Mouse (Mus musculus) layer of hippocampus, adult 9-11 months (tissue): ENCODE data around the gene Acad8.

Experiments
- DNase-seq: peaks from one replicate; pipeline ENCODE4 v3.0.0; 2022

Gene Acad8

DNA sequence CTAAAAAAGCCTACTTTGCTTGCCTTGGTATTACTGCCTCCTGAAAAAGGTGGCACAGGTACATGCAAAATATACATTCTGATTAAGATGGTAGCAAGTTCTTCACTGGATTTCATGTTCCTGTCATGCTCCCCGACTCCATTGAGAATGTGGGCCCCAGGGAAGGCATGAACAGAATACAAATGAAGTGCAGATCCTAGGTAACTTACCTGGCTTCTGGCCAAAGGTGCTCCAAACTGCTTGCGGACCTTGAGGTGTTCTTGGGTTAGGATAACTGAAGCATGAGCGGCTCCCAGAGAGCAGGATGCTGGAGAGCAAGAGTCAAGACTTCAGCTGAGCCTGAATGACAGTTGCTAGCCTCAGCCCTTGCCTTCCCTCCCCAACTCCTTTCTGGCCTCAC lies 20.6 kb downstream of the Acad8 start:
- DNase-seq, result no peak

DNA sequence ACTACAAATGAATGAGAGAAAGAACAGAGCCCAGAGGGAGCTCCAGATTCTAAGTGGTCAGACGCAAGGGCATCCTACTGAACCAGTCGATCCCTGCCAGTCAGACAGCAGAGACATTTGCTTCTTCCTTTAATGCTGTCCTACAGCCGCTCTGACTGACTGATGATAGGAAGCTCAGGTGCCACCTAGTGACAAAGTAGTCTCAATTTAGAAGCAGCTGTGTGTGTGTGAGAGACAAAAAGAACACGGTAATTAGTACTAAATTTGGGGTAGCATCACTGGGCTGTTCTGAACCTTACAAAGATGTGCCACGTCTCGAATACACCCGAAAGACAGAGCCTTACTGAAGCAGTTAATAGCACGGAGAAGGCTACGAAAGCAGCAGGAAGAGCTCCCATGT lies 21.6 kb downstream of the Acad8 start:
- DNase-seq, result no peak

DNA sequence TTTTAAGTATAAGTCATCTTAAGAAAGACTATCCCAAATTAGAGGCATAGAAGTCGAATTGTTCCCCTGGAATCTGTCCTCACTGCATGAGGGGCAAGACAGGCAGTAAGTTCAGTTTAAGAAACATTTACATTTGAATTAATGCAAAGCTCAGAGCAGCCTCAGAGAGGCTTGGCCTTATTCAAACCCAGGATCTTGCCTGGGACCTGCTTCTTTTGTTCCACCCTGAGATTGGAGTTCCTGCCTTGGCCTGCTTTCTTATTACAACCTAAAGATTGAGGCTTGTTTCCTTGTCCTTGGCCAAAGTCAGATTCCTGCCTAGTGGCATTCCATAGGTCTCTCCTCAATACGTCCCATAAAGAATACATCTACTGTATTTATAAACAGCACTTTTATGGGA lies 51.6 kb downstream of the Acad8 start:
- DNase-seq, result no peak

DNA sequence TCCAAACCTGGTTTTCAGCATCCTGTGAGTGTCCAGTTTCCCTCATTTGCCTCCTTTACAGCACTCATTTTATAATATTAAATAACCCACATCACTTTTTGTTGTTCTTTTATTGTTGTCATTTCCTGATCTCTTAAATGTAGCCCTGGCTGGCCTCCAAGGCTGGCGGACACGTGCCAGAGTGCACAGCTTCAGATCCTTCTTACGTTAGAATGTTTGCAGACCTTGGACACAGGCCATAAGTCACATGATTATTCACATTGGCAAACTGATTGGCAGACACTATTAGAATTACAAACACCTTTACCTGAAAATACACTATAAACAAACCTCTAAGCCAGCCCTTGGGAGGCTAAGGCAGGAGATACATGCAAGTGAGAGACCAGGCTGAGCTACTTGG lies 75.2 kb downstream of the Acad8 start:
- no peak for DNase-seq
